Mouse (Mus musculus) left cerebral cortex, postnatal 14 days (tissue): Measurements from ENCODE around the gene C1qtnf7. TPM values are rescaled to one million over a fixed set of nuclear protein-coding genes. Genes with fewer than 3 reads are reported as not detected.

ENCODE experiments used
- total RNA-seq, 2 experiments: library from RNA; stranded (reverse); gene quantifications; 2 replicates each; pipeline ENCODE4 v1.2.3; 2021

The C1qtnf7 gene
- total RNA-seq, 2 experiments from 2014 or later, result 1.7 to 2.4 TPM

Other genes with a start within 250 kb of the C1qtnf7 start
- gene Cc2d2a, start 146.8 kb downstream of the C1qtnf7 start, total RNA-seq, result 10 to 100 TPM; 12.2 to 12.8 TPM